Mouse (Mus musculus): Measurements from ENCODE around the gene Gm21985. TPM values are rescaled to one million over a fixed set of nuclear protein-coding genes. Genes with fewer than 3 reads are reported as not detected.

Gene Gm21985
- polyA plus RNA-seq, 1 experiment from 2014 or later, result not detected

DNA sequence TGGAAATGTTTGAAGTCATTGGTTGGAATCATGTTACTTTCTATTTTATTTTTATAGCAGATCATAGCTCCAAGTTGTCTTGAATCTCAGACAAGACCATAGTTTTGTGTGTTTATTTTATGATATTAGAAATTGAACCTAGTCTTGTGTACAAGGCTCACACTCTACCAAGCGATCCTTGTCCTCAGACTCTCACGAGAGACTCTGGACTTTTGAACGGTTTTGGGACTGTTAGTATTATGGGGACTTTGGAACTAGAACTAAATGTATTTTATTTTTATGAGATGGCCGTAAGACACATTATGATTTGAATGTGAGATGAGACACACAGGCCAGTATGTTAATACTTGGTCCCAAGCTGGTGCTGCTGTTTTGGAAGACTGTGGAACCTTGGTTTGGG lies 32.1 kb downstream of the Gm21985 start:
- no peaks in the 10 kb centered on the region for H3K9me3 ChIP-seq
- 0 out of 2 replicates have a peak, but pooled peaks cover 2% of the 10 kb centered on the region for H3K36me3 ChIP-seq
- no peak overlapping the region for H3K4me2 ChIP-seq
- no peak for ATAC-seq (ENCODE audit: low FRiP score)
- H3K4me3 ChIP-seq, result no peak overlapping the region
- 95% methylated on average over 4 of the region's 4 CpGs for WGBS
- no peak overlapping the region for H3K9ac ChIP-seq
- H3K27me3 ChIP-seq, result no peaks in the 10 kb centered on the region
- H3K27ac ChIP-seq, result no peak overlapping the region
- no peaks in the 10 kb centered on the region for H3K4me1 ChIP-seq (replicated peaks)

DNA sequence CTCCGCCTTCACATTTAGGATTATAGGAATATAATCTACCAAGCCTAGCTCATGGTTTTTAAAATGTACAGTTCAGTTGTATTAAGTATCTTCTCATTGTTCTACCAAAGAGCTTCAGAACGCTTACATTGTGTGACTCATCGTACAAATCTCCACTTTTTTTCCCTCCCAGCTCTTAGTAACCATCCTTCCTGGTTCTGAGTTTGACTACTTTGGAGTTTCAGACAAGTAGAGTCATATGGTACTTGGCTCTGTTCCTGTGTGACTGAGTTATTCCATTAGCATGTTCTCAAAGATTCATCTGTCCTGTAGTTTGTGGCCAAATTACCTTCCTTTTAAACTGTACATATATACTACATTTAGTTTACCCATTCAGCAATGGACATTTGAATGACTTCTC lies 42.6 kb downstream of the Gm21985 start:
- no peaks in the 10 kb centered on the region for H3K4me1 ChIP-seq (replicated peaks)
- ATAC-seq (ENCODE audit: low FRiP score), result no peak
- H3K4me3 ChIP-seq, result no peak overlapping the region
- no peaks in the 10 kb centered on the region for H3K27me3 ChIP-seq
- no peaks in the 10 kb centered on the region for H3K9me3 ChIP-seq
- no peak overlapping the region for H3K9ac ChIP-seq
- no peak overlapping the region for H3K4me2 ChIP-seq
- WGBS, result 96% methylated on average over 3 of the region's 3 CpGs
- no peak overlapping the region for H3K27ac ChIP-seq
- no peaks in the 10 kb centered on the region for H3K36me3 ChIP-seq

DNA sequence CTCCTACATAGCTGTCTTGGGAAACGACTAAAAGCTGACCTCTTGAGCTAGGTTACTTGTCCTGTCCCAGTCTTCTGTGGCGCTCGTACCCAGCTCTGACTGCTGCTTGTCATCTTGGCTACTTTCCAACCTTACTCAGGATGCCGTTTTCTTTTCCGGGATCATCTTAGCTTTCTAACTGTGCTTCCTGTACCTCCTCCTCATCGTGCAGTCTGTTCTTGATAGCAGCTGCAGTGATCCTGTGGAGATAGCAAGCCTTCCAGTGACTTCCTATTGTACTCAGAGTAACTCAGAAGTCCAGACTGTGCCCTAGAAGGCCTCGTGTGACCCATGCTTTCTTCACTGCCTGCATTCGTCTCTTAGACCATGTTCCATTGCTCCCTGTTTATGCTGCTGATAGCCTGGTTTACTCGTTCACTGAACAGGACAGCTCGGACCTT lies 43.1 kb downstream of the Gm21985 start:
- no peaks in the 10 kb centered on the region for H3K9me3 ChIP-seq
- no peak overlapping the region for H3K4me3 ChIP-seq
- H3K27ac ChIP-seq, result no peak overlapping the region
- no peak overlapping the region for H3K4me2 ChIP-seq
- no peak for ATAC-seq (ENCODE audit: low FRiP score)
- no peaks in the 10 kb centered on the region for H3K36me3 ChIP-seq
- 82% methylated on average over 10 of the region's 10 CpGs for WGBS
- no peaks in the 10 kb centered on the region for H3K27me3 ChIP-seq
- no peak overlapping the region for H3K9ac ChIP-seq
- H3K4me1 ChIP-seq (replicated peaks), result no peaks in the 10 kb centered on the region

DNA sequence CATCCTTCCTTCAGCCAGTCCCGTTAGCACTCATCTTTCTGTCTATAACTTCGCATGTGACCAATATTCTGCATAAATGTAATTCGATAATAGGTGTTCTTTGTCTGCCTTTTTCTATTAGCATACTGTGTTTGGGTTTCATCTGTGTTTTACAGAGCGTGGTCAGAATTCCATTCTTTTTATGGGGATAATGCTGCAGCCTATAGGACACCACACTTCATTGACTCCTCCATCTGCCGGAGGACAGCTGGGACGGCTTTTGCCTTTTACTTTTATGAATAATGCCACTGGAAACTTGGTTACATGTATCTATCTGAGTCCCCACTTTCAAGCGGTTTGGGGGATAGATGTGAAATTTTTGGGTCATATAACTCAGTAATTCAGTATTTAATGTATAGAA lies 49.5 kb downstream of the Gm21985 start:
- Histone ChIP-seq H3K4me3 (no peak overlapping the region), H3K36me3 (no peaks in the 10 kb centered on the region), H3K27me3 (no peaks in the 10 kb centered on the region), H3K9me3 (no peaks in the 10 kb centered on the region), H3K9ac (no peak overlapping the region), H3K4me2 (no peak overlapping the region), H3K27ac (no peak overlapping the region), H3K4me1 (replicated peaks) (no peaks in the 10 kb centered on the region)
- WGBS, result 80% methylated on average over 7 of the region's 7 CpGs
- ATAC-seq (ENCODE audit: low FRiP score), result no peak

DNA sequence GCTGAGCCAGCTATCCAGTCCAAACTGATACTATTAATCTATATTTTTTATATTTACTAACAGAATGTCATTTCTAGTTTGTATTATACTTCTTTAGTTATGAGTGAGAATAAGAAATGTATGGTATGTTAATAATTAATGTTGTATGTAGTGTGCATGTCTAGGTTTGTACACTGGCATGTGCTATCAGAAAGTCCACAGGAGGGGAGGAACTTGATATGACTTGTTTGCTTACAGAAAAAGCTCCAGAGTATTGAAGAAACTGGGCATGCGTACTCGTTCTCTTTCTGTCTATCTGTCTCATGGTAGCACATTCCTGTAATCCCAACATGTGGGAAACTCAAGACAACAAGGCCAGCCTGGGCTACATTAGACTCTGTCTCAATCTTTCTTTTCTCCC lies 52.1 kb downstream of the Gm21985 start:
- 83% methylated on average over 2 of the region's 2 CpGs for WGBS
- Histone ChIP-seq H3K4me2 (no peak overlapping the region), H3K4me1 (replicated peaks) (no peaks in the 10 kb centered on the region), H3K36me3 (no peaks in the 10 kb centered on the region), H3K9me3 (no peaks in the 10 kb centered on the region), H3K9ac (no peak overlapping the region), H3K27ac (no peak overlapping the region), H3K4me3 (no peak overlapping the region), H3K27me3 (no peaks in the 10 kb centered on the region)
- no peak for ATAC-seq (ENCODE audit: low FRiP score)

DNA sequence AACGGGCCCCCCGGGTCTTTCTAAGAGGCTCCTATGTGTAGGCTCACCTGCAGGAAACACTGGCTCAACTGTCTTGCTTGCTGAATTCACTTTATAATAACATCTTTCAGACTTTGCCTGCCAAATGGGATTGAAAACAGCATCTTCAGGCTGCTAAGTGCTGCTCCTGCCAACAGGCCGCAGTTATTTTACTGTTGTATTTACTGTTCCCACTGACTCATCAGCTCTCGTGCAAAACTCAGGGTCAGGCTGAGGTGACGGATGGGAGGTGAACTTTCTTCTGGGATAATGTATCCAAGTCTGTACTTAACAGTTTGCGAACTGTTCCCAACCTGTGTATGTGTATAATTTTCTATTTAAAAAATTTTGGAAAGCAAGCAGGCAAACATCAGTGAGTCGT lies 52.8 kb downstream of the Gm21985 start:
- Histone ChIP-seq H3K4me2 (no peak overlapping the region), H3K9ac (no peak overlapping the region), H3K36me3 (no peaks in the 10 kb centered on the region), H3K4me3 (no peak overlapping the region), H3K27me3 (no peaks in the 10 kb centered on the region), H3K9me3 (no peaks in the 10 kb centered on the region), H3K4me1 (replicated peaks) (no peaks in the 10 kb centered on the region), H3K27ac (no peak overlapping the region)
- WGBS, result 91% methylated on average over 7 of the region's 7 CpGs
- no peak for ATAC-seq (ENCODE audit: low FRiP score)

DNA sequence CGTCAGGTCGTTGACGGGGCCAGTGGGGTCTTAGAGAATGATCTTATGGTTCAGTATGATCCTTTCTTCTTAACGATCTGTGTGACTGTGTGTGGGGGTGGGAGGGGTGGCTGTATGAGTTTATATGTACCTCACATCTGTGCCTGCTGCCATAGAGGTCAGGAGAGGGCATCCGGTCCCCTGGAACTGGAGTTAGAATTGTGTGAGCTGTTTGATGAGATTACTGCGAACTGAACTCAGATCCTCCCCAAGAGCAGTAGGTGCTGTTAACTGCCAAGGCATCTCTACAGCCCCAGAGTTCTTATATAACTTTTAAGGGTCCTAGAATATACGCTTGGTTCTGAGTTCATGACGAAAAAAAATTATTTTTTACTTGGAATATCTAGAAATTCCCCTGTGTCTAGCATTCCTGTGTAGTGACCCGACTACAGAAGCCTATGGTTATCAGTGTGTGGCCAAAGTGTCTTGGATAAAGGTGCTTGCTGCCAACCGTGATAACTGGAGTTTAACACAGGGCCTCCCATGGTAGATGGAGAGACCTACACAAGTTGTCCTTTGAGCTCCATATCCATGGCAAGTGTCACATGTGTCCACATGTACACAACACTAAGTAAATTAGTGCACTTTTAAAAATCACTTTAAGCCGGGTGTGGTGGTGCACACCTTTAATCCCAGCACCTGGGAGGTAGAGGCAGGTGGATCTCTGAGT lies 62.1 kb downstream of the Gm21985 start:
- Histone ChIP-seq H3K9me3 (no peaks in the 10 kb centered on the region), H3K9ac (no peak overlapping the region), H3K4me1 (replicated peaks) (no peaks in the 10 kb centered on the region), H3K27ac (no peak overlapping the region), H3K4me3 (no peak overlapping the region), H3K36me3 (no peaks in the 10 kb centered on the region), H3K4me2 (no peak overlapping the region), H3K27me3 (no peaks in the 10 kb centered on the region)
- 88% methylated on average over 11 of the region's 11 CpGs for WGBS
- ATAC-seq (ENCODE audit: low FRiP score), result no peak

DNA sequence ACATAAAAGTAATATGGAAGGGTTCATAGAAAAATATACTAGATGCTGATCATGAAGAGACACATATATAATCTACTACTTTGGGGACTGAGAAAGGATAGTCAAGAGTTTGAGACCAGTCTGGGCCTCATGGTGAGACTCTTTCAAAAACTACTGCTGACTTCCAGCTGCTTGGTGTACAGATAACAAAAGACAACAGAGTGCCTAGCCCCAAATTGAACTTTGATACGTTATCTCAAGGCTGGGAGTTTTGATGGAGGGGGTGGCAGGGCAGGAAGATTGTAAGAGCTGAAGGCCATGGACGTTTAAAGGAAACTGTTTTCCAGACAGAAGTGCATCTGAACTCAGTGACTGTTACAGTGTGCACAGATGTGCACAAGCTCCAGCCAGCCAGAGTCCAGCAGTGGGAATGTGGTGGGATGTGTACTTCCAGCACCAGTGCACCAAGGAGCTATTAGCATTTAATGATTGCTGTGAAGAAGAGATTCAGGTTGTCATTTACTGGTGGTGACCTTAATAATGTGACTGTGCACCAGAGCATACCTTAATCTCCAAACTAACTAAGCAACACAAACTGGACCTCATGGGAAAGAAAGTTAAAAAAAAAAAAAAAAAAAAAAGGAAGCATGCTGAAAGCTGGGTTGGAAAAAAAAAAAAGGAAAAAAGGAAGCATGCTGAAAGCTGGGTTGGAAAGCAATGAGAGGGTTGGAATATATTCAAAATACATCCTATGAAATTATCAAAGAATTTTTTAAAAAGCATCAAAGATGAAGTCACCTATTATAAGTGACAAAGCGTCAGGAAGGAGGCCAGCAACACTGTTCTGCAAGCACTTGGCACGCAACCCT lies 66.2 kb downstream of the Gm21985 start:
- Histone ChIP-seq H3K36me3 (peaks cover 31% of the 10 kb centered on the region), H3K27me3 (no peaks in the 10 kb centered on the region), H3K9ac (no peak overlapping the region), H3K4me3 (no peak overlapping the region), H3K4me2 (no peak overlapping the region), H3K27ac (no peak overlapping the region), H3K9me3 (no peaks in the 10 kb centered on the region), H3K4me1 (replicated peaks) (no peaks in the 10 kb centered on the region)
- no peak for ATAC-seq (ENCODE audit: low FRiP score)
- 80% methylated on average over 4 of the region's 4 CpGs for WGBS

DNA sequence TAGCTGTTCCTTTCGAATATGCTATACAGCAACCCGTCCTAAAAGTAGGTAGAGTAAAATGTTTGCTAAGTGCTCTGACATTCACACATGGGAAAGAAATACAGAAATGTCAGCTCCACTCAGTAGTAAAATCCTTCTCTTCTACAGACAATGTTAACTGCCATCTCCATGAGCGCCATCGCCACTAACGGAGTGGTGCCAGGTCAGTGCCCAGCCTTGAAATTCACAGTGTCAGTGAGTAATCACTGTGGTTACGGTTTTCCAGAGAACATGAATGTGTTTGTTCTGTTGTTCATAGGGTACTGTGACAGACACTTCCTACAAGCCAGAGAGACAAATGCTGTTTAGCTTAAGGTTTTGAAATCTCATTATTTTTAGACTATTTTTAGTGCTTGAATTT lies 71.1 kb downstream of the Gm21985 start:
- Histone ChIP-seq H3K36me3 (peaks cover 68% of the 10 kb centered on the region), H3K4me2 (no peak overlapping the region), H3K9ac (no peak overlapping the region), H3K27ac (no peak overlapping the region), H3K4me1 (replicated peaks) (no peaks in the 10 kb centered on the region), H3K27me3 (no peaks in the 10 kb centered on the region), H3K4me3 (no peak overlapping the region), H3K9me3 (no peaks in the 10 kb centered on the region)
- ATAC-seq (ENCODE audit: low FRiP score), result no peak
- WGBS, result 92% methylated on average over 6 of the region's 6 CpGs

DNA sequence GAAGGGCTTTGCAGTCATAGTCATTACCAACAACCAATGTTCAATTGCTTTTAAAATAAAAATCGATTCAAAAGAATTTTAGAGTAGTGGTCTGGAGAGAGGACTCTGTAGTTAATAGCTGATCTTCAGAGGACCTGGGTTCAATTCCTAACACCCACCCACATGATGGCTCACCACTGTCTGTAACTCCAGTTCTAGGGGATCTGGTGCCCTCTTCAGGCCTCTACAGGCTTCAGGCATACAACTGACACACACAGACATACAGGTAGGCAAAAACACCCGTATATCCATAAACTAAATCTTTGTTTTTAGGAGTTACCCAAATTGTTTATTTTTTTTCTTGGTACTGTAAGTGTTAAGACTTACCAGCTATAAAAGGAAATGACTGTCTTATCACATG lies 73.6 kb downstream of the Gm21985 start:
- H3K27ac ChIP-seq, result no peak overlapping the region
- peaks cover 67% of the 10 kb centered on the region for H3K36me3 ChIP-seq
- H3K27me3 ChIP-seq, result no peaks in the 10 kb centered on the region
- no peaks in the 10 kb centered on the region for H3K4me1 ChIP-seq (replicated peaks)
- no peak for ATAC-seq (ENCODE audit: low FRiP score)
- no peaks in the 10 kb centered on the region for H3K9me3 ChIP-seq
- H3K4me3 ChIP-seq, result no peak overlapping the region
- no peak overlapping the region for H3K4me2 ChIP-seq
- no peak overlapping the region for H3K9ac ChIP-seq
- WGBS, result 91% methylated on average over 2 of the region's 2 CpGs

DNA sequence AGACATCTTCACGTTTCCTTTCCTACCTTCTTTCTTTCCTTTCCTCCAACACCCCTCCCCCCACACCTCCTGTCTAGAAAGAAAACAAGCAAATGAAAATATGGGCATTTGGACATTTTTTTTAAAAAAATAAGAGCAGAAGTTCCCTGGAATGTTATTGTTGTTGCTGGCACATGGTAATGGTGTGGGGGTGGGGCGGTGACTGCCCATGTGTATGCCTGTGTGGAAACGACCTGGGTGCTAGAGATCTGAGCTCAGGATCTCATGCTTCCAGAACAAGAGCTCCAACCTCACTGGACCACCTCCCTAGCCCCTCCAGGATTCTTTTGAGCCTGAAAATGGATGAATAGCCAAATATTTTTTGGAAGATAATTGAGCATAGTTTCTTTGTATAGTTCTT lies 75.0 kb downstream of the Gm21985 start:
- Histone ChIP-seq H3K4me3 (no peak overlapping the region), H3K4me2 (no peak overlapping the region), H3K27me3 (no peaks in the 10 kb centered on the region), H3K27ac (no peak overlapping the region), H3K36me3 (peaks cover 66% of the 10 kb centered on the region), H3K9me3 (no peaks in the 10 kb centered on the region), H3K4me1 (replicated peaks) (no peaks in the 10 kb centered on the region), H3K9ac (no peak overlapping the region)
- ATAC-seq (ENCODE audit: low FRiP score), result no peak
- 69% methylated on average over 3 of the region's 3 CpGs for WGBS

DNA sequence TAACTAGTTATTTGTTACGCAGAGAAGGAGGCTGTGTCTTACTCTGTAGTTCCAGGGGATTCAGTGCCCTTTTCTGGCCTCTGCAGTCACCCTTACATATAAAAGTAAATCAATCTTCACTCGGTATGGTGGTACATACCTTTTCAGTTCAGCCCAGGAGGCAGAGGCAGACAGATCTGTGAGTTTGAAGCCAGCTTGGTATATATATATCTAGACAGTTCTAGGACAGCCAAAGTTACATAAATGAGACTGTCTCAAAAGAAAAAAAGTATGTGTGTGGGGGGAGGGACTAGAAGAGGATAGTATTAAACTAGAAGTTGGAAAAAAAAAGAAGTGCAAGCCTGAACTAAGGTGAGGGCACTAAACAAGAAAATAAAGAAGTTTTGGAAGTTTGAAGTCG lies 82.1 kb downstream of the Gm21985 start:
- Histone ChIP-seq H3K9me3 (no peaks in the 10 kb centered on the region), H3K27me3 (no peaks in the 10 kb centered on the region), H3K4me3 (no peak overlapping the region), H3K36me3 (peaks cover 69% of the 10 kb centered on the region), H3K4me1 (replicated peaks) (no peaks in the 10 kb centered on the region), H3K9ac (no peak overlapping the region), H3K27ac (no peak overlapping the region), H3K4me2 (no peak overlapping the region)
- WGBS, result 96% methylated on average over 3 of the region's 3 CpGs
- ATAC-seq (ENCODE audit: low FRiP score), result no peak

All from hindbrain, embryonic 13.5 days (tissue).